Mouse (Mus musculus): Measurements from ENCODE around the gene Fam198a. TPM values are rescaled to one million over a fixed set of nuclear protein-coding genes. Genes with fewer than 3 reads are reported as not detected.
A peak's percentile ranks its signal among the peaks of the same experiment; 100 is the strongest.
"Not testable (repeated sequence)": the region's sequence is repeated elsewhere in the genome, so short reads cannot be mapped to it uniquely, and the experiment has no call there.

Fam198a gene
- polyA plus RNA-seq, 1 experiment from 2014 or later = 2.8 TPM

DNA sequence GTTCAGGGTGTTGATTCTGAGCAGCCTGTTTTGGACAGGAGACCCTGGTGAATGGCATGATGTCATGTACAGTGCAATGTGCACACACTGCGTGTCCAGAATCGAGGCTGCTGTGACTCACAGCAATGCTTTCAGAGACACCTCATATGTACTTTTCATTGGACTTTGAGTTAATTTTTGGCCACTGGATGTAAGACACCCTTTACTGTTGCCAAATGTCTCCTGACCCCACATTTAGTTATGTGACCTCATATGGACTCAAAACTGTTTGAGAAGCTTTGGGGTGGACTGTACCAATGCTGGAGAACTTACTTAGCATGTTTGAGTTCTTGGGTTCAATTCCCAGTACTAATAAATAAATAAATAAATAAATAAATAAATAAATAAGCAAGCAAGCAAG lies 60.0 kb downstream of the Fam198a start:
- 84% methylated on average over 2 of the region's 2 CpGs for WGBS
- no peak overlapping the region for H3K9ac ChIP-seq (replicated peaks; ENCODE audit: low read length)
- no peak for ATAC-seq (ENCODE audit: low FRiP score, low TSS enrichment)

DNA sequence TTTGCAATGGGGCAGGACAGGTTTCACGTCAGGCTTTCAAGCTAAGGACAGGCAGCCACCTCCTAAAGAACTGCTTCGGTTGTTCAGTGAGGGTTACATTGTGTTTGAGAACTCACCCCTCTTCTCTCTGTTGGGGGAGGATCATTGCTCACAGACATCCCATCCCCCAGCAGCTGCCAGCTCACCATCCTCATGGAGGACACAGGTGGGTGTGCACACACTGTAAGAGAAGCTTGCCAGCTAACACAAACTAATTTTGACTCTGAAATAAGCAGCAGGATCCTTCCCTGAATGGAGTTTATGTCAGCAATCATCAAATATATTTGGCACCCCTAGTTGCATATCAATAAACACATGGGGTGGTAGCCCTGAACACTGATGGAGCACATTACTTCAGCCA lies 62.0 kb downstream of the Fam198a start:
- ATAC-seq (ENCODE audit: low FRiP score, low TSS enrichment) = 0 out of 2 replicates have a peak, but pooled peaks have one; percentile 19
- H3K9ac ChIP-seq (replicated peaks; ENCODE audit: low read length) = no peak overlapping the region
- H3K4me2 ChIP-seq (replicated peaks; ENCODE audit: low read depth, low read length) = no peak overlapping the region
- WGBS = 87% methylated on average over 2 of the region's 2 CpGs
- no peak overlapping the region for H3K4me3 ChIP-seq (ENCODE audit: low read length)
- H3K27ac ChIP-seq (ENCODE audit: low read length) = no peak overlapping the region
- H3K4me1 ChIP-seq (ENCODE audit: insufficient read depth, low read length) = no peaks in the 10 kb centered on the region
- no peaks in the 10 kb centered on the region for H3K9me3 ChIP-seq (ENCODE audit: low read length)
- H3K36me3 ChIP-seq (ENCODE audit: insufficient read depth, low read length) = no peaks in the 10 kb centered on the region
- no peaks in the 10 kb centered on the region for H3K27me3 ChIP-seq (ENCODE audit: insufficient read depth, low read length)

More for the DNA sequence above, 60.0 kb downstream of the Fam198a start:
- Histone ChIP-seq H3K4me2 (replicated peaks; ENCODE audit: low read depth, low read length) (no peak overlapping the region), H3K27me3 (ENCODE audit: insufficient read depth, low read length) (no peaks in the 10 kb centered on the region), H3K4me1 (ENCODE audit: insufficient read depth, low read length) (no peaks in the 10 kb centered on the region), H3K36me3 (ENCODE audit: insufficient read depth, low read length) (no peaks in the 10 kb centered on the region), H3K9me3 (ENCODE audit: low read length) (no peaks in the 10 kb centered on the region), H3K27ac (ENCODE audit: low read length) (no peak overlapping the region), H3K4me3 (ENCODE audit: low read length) (no peak overlapping the region)

DNA sequence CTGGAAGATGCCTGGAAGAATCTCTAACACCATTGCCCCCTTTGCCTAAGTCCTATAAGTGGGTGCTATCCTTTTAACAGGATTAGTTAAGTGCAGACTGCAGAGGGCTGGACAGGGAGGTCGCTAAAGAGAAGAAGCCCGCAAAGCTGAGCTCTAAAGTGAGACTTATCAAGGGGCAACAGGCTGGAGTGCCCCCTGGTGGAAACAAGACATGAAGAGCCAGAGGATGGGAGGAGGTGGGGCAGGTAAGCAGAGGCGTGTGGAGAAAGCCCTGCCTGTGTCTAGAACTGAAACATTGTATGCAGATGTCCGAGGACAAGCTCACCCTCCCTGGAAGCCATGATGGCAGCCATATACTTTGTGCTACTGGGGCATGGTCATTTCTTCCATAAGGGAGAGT lies 62.8 kb downstream of the Fam198a start:
- Histone ChIP-seq H3K9me3 (ENCODE audit: low read length) (no peaks in the 10 kb centered on the region), H3K27ac (ENCODE audit: low read length) (no peak overlapping the region), H3K4me3 (ENCODE audit: low read length) (no peak overlapping the region), H3K27me3 (ENCODE audit: insufficient read depth, low read length) (no peaks in the 10 kb centered on the region), H3K9ac (replicated peaks; ENCODE audit: low read length) (no peak overlapping the region), H3K4me1 (ENCODE audit: insufficient read depth, low read length) (no peaks in the 10 kb centered on the region), H3K36me3 (ENCODE audit: insufficient read depth, low read length) (no peaks in the 10 kb centered on the region), H3K4me2 (replicated peaks; ENCODE audit: low read depth, low read length) (no peak overlapping the region)
- 80% methylated on average over 4 of the region's 4 CpGs for WGBS
- ATAC-seq (ENCODE audit: low FRiP score, low TSS enrichment) = no peak

DNA sequence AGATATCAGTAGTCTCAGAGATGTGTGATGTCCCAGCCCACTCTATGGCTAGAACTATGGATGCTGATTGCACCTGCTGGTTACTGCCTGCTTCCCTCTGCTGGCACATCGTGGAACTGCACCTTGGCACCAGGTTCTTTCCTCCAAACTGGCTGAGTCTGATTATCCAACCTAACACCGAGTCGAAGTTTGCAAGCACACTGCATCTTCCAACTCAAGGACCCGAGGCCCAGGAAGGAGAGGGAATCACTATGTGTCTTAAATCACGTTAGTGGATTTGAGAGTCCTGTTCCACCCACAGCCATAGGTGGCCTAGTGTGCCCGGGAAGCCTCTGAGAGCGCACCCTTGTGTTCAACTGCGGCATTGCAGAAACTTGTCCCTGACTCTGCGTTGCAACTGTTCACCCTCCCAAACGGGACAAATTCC lies 63.5 kb downstream of the Fam198a start:
- peaks cover 4% of the 10 kb centered on the region for H3K4me1 ChIP-seq (ENCODE audit: insufficient read depth, low read length)
- no peak overlapping the region for H3K4me2 ChIP-seq (replicated peaks; ENCODE audit: low read depth, low read length)
- H3K9ac ChIP-seq (replicated peaks; ENCODE audit: low read length) = no peak overlapping the region
- WGBS = 9% methylated on average over 10 of the region's 10 CpGs
- H3K27me3 ChIP-seq (ENCODE audit: insufficient read depth, low read length) = no peaks in the 10 kb centered on the region
- no peaks in the 10 kb centered on the region for H3K9me3 ChIP-seq (ENCODE audit: low read length)
- no peak overlapping the region for H3K27ac ChIP-seq (ENCODE audit: low read length)
- peak; percentile 24; the same call in 1 of the 2 replicates for ATAC-seq (ENCODE audit: low FRiP score, low TSS enrichment)
- H3K4me3 ChIP-seq (ENCODE audit: low read length) = no peak overlapping the region
- no peaks in the 10 kb centered on the region for H3K36me3 ChIP-seq (ENCODE audit: insufficient read depth, low read length)

DNA sequence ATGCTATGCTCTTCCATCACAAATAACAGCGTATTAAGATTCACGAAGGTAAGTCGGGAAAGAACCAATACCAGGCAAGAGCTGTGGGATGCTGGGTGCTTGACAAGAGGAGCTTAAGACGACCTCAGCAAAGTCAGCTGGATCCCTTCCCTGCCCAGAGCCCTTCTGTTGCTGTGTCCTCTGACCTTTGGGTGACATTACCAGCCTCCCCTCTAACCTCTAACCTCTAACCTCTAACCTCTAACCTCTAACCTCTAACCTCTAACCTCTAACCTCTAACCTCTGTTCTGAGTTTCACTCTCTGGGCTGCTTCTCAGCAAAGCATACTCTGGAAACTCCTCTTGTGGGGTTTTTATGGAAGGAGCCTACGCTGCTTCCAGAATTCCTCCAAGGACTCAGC lies 67.3 kb downstream of the Fam198a start:
- H3K9ac ChIP-seq (replicated peaks; ENCODE audit: low read length) = no peak overlapping the region
- no peaks in the 10 kb centered on the region for H3K9me3 ChIP-seq (ENCODE audit: low read length)
- H3K27ac ChIP-seq (ENCODE audit: low read length) = no peak overlapping the region
- no peaks in the 10 kb centered on the region for H3K27me3 ChIP-seq (ENCODE audit: insufficient read depth, low read length)
- H3K4me1 ChIP-seq (ENCODE audit: insufficient read depth, low read length) = peaks cover 4% of the 10 kb centered on the region
- H3K4me2 ChIP-seq (replicated peaks; ENCODE audit: low read depth, low read length) = no peak overlapping the region
- no peak overlapping the region for H3K4me3 ChIP-seq (ENCODE audit: low read length)
- H3K36me3 ChIP-seq (ENCODE audit: insufficient read depth, low read length) = no peaks in the 10 kb centered on the region
- ATAC-seq (ENCODE audit: low FRiP score, low TSS enrichment) = no peak
- 86% methylated on average over 5 of the region's 5 CpGs for WGBS

DNA sequence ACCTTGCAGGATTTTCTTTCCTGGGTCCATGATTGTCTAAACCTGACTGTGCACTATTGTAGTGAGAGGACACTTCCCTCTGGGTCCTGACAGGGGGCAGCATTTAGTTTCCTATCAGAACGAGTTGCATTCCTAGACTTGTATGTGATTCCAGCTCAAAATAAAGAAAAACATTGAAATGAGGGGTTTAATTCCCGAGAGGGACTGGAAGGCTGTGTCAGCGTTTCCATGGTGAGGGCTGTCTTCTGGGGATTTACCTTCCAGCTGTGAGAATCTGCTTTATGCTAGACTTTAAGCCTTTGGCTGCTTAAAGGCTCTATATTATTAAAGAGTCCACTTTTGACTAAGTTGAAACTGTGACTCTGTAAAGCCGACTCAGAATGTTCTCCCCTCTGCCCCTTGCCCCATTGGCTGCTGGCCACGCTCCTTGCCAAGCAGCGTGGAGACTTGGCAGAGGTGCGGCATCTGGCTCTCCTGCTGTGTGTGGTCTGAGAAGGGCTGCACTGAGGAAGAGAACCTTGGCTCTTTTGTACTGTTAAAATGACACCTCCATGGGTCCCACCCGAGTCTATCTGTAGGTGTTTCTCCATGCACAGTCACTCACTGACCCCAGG lies 68.1 kb downstream of the Fam198a start:
- peaks cover 4% of the 10 kb centered on the region for H3K4me1 ChIP-seq (ENCODE audit: insufficient read depth, low read length)
- peak overlapping the region; percentile 19 for H3K4me2 ChIP-seq (replicated peaks; ENCODE audit: low read depth, low read length)
- H3K36me3 ChIP-seq (ENCODE audit: insufficient read depth, low read length) = no peaks in the 10 kb centered on the region
- no peaks in the 10 kb centered on the region for H3K9me3 ChIP-seq (ENCODE audit: low read length)
- no peaks in the 10 kb centered on the region for H3K27me3 ChIP-seq (ENCODE audit: insufficient read depth, low read length)
- no peak overlapping the region for H3K9ac ChIP-seq (replicated peaks; ENCODE audit: low read length)
- H3K27ac ChIP-seq (ENCODE audit: low read length) = no peak overlapping the region
- no peak overlapping the region for H3K4me3 ChIP-seq (ENCODE audit: low read length)
- 9% methylated on average over 8 of the region's 8 CpGs for WGBS
- peak; percentile 28; the same call in 1 of the 2 replicates for ATAC-seq (ENCODE audit: low FRiP score, low TSS enrichment)

DNA sequence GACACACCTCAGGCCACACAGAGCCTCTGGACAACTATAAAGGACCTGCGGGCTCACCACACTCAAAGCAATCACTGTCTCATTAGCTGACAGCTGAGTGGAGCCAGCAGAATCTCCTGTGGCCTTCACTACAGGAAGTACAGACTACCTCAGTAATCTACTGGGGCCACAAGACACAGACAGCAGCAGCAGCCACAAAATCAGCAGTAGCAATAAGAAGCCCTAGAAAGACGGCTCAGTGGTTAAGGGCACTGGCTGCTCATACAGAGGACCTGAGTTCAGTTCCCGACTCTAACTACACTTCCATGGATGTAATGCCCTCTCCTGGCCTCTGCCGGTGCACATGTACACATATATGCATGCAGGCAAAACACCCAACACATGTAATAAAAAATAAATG lies 69.5 kb downstream of the Fam198a start:
- Histone ChIP-seq H3K4me1 (ENCODE audit: insufficient read depth, low read length) (peaks cover 4% of the 10 kb centered on the region), H3K36me3 (ENCODE audit: insufficient read depth, low read length) (no peaks in the 10 kb centered on the region), H3K4me2 (replicated peaks; ENCODE audit: low read depth, low read length) (no peak overlapping the region), H3K27ac (ENCODE audit: low read length) (no peak overlapping the region), H3K27me3 (ENCODE audit: insufficient read depth, low read length) (no peaks in the 10 kb centered on the region), H3K4me3 (ENCODE audit: low read length) (no peak overlapping the region), H3K9ac (replicated peaks; ENCODE audit: low read length) (no peak overlapping the region), H3K9me3 (ENCODE audit: low read length) (no peaks in the 10 kb centered on the region)
- 78% methylated on average over 4 of the region's 4 CpGs for WGBS
- ATAC-seq (ENCODE audit: low FRiP score, low TSS enrichment) = no peak

DNA sequence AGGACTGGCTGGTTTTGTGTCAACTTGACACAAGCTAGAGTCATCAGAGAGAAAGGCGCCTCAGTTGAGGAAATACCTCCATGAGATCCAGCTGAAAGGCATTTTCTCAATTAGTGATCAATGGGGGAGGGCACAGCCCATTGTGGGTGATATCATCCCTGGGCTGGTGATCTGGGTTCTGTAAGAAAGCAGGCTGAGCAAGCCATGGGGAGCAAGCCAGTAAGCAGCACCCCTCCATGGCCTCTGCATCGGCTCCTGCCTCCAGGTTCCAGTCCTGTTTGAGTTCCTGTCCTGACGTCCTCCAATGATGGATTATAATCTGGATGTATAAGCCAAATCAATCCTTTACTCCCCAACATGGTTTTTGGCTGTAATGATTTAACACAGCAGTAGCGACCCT lies 70.4 kb downstream of the Fam198a start:
- H3K4me1 ChIP-seq (ENCODE audit: insufficient read depth, low read length); H3K4me2 ChIP-seq (replicated peaks; ENCODE audit: low read depth, low read length); H3K9ac ChIP-seq (replicated peaks; ENCODE audit: low read length); H3K27me3 ChIP-seq (ENCODE audit: insufficient read depth, low read length); H3K9me3 ChIP-seq (ENCODE audit: low read length); H3K27ac ChIP-seq (ENCODE audit: low read length); H3K4me3 ChIP-seq (ENCODE audit: low read length); H3K36me3 ChIP-seq (ENCODE audit: insufficient read depth, low read length); ATAC-seq (ENCODE audit: low FRiP score, low TSS enrichment): not testable (repeated sequence)
- WGBS = 92% methylated on average over 4 of the region's 4 CpGs

DNA sequence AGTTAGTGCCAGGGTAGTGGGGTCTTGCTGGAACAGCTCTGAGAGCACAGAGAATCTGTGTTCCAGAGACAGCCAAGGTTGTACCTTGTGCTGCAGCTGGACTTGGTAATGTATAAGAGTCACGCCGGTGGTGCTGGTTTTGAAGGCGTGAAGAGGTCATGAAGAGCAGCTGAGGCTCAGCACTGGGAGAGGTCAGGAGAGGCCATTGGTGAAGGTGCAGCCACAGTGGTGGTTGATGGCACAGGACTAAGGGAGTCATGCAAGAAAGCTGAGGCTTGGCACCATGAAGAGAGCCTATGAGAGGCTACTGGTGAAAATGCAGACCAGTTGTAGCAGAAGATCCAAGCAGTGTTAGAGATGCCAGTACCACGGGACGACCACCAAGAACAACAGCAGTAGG lies 70.8 kb downstream of the Fam198a start:
- no peaks in the 10 kb centered on the region for H3K27me3 ChIP-seq (ENCODE audit: insufficient read depth, low read length)

DNA sequence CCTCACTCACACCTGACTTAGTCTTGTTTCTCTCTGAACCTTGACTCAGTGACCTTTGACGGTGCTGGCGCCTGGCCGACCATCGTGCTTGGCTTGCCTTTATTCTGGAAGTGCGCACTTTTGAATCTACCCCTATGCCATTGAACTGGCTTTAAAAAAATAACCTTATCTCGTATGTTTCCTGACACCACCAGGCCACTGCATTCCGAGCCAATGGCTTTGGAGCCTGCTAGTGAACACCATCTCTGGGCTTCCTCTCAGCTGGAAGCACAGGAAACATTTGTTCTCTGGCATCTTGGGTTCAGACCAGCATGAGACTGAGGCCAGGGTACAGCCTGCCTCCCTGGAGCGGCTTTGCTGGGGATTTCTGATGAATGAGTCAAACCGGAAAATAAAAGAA lies 72.0 kb downstream of the Fam198a start:
- ATAC-seq (ENCODE audit: low FRiP score, low TSS enrichment) = peak; percentile 66
- Histone ChIP-seq H3K4me3 (ENCODE audit: low read length) (no peak overlapping the region), H3K9ac (replicated peaks; ENCODE audit: low read length) (no peak overlapping the region), H3K4me1 (ENCODE audit: insufficient read depth, low read length) (peaks cover 17% of the 10 kb centered on the region), H3K36me3 (ENCODE audit: insufficient read depth, low read length) (no peaks in the 10 kb centered on the region), H3K4me2 (replicated peaks; ENCODE audit: low read depth, low read length) (no peak overlapping the region), H3K9me3 (ENCODE audit: low read length) (no peaks in the 10 kb centered on the region), H3K27ac (ENCODE audit: low read length) (no peak overlapping the region; the same call in 1 of the 2 replicates), H3K27me3 (ENCODE audit: insufficient read depth, low read length) (no peaks in the 10 kb centered on the region)
- WGBS = 66% methylated on average over 9 of the region's 9 CpGs

More for the DNA sequence above, 70.8 kb downstream of the Fam198a start:
- no peak overlapping the region for H3K4me3 ChIP-seq (ENCODE audit: low read length)
- no peaks in the 10 kb centered on the region for H3K36me3 ChIP-seq (ENCODE audit: insufficient read depth, low read length)
- H3K9me3 ChIP-seq (ENCODE audit: low read length) = no peaks in the 10 kb centered on the region
- no peak overlapping the region for H3K4me2 ChIP-seq (replicated peaks; ENCODE audit: low read depth, low read length)
- 87% methylated on average over 5 of the region's 5 CpGs for WGBS
- H3K27ac ChIP-seq (ENCODE audit: low read length) = no peak overlapping the region
- H3K4me1 ChIP-seq (ENCODE audit: insufficient read depth, low read length) = peaks cover 7% of the 10 kb centered on the region
- no peak overlapping the region for H3K9ac ChIP-seq (replicated peaks; ENCODE audit: low read length)
- no peak for ATAC-seq (ENCODE audit: low FRiP score, low TSS enrichment)
